Mouse (Mus musculus) inflammation-experienced regulatory T-cells, adult 6 months (primary cell): ENCODE data around the gene Olfr67. TPM values are rescaled to one million over a fixed set of nuclear protein-coding genes. Genes with fewer than 3 reads are reported as not detected.
"Not testable (repeated sequence)": the region's sequence is repeated elsewhere in the genome, so short reads cannot be mapped to it uniquely, and the experiment has no call there.

Source experiments
- ATAC-seq: one replicate; pipeline ENCODE4 v1.8.0; 2017
- polyA plus RNA-seq, 3 experiments: library from polyadenylated mRNA; unstranded; fragments of 100-300 nt; shearing (Covaris generic); gene quantifications; one replicate each; pipeline ENCODE4 v1.2.1; 2017

Olfr67 gene
- polyA plus RNA-seq: not detected

- no peak for ATAC-seq
Observed at GRCm38 (mm10) chr7:103791721-103792120, at the start of gene Olfr67. TSS of gene Olfr67 (minus strand) at chr7:103791821.

- no peak for ATAC-seq
Observed at GRCm38 (mm10) chr7:103840268-103840667, 48.6 kb upstream of the Olfr67 start, which contains the start of gene Hbb-bh2. TSS of gene Hbb-bh2 (minus strand) at chr7:103840520.

- no peak for ATAC-seq
Observed at GRCm38 (mm10) chr7:103827808-103828207, 36.2 kb upstream of the Olfr67 start, which contains the start of gene Hbb-bs. TSS of gene Hbb-bs (minus strand) at chr7:103828096.

GRCm38 (mm10) chr7:103827139-103827538, 35.5 kb upstream of the Olfr67 start:
- ATAC-seq: not testable (repeated sequence)

- ATAC-seq: no peak
Observed at GRCm38 (mm10) chr7:103826255-103826887, 34.8 kb upstream of the Olfr67 start.

GRCm38 (mm10) chr7:103825536-103826254, 34.1 kb upstream of the Olfr67 start:
- no peak for ATAC-seq

- no peak for ATAC-seq
Observed at GRCm38 (mm10) chr7:103824597-103824996, 33.0 kb upstream of the Olfr67 start.

- not testable (repeated sequence) for ATAC-seq
Observed at GRCm38 (mm10) chr7:103815085-103815484, 23.5 kb upstream of the Olfr67 start.

GRCm38 (mm10) chr7:103813766-103814165, 22.1 kb upstream of the Olfr67 start, which contains the start of gene Hbb-bt:
TSS of gene Hbb-bt (minus strand) at chr7:103813996.
- ATAC-seq: no peak

- not testable (repeated sequence) for ATAC-seq
Observed at GRCm38 (mm10) chr7:103813152-103813551, 21.5 kb upstream of the Olfr67 start.

- no peak for ATAC-seq
Observed at GRCm38 (mm10) chr7:103812174-103812573, 20.6 kb upstream of the Olfr67 start.

- ATAC-seq: no peak
Observed at GRCm38 (mm10) chr7:103811223-103811845, 19.7 kb upstream of the Olfr67 start.

GRCm38 (mm10) chr7:103810746-103811145, 19.1 kb upstream of the Olfr67 start:
- ATAC-seq: no peak

GRCm38 (mm10) chr7:103810296-103810695, 18.7 kb upstream of the Olfr67 start:
- no peak for ATAC-seq

- no peak for ATAC-seq
Observed at GRCm38 (mm10) chr7:103809801-103810155, 18.2 kb upstream of the Olfr67 start.

GRCm38 (mm10) chr7:103808971-103809800, 17.6 kb upstream of the Olfr67 start:
- ATAC-seq: no peak

GRCm38 (mm10) chr7:103808120-103808519, 16.5 kb upstream of the Olfr67 start:
- not testable (repeated sequence) for ATAC-seq

- ATAC-seq: no peak
Observed at GRCm38 (mm10) chr7:103806856-103807255, 15.2 kb upstream of the Olfr67 start.

GRCm38 (mm10) chr7:103792669-103793388, 1.2 kb upstream of the Olfr67 start:
- ATAC-seq: no peak

- ATAC-seq: no peak
Observed at GRCm38 (mm10) chr7:103779598-103779997, 12.0 kb downstream of the Olfr67 start, which contains the start of gene Olfr68. TSS of gene Olfr68 (minus strand) at chr7:103779698.

- not testable (repeated sequence) for ATAC-seq
Observed at GRCm38 (mm10) chr7:103777652-103778051, 14.0 kb downstream of the Olfr67 start.

- no peak for ATAC-seq
Observed at GRCm38 (mm10) chr7:103771494-103771893, 20.1 kb downstream of the Olfr67 start, which contains the start of gene Olfr69. TSS of gene Olfr69 (minus strand) at chr7:103771594.
